Mouse (Mus musculus) C2C12 (cell line): Measurements from ENCODE around the gene Gpc6. TPM values are rescaled to one million over a fixed set of nuclear protein-coding genes. Genes with fewer than 3 reads are reported as not detected.

Experiments used
- H3K27me3 ChIP-seq: one replicate; pipeline ENCODE4 v1.6.1; 2011; ENCODE audit not compliant: control insufficient read depth, insufficient read depth, insufficient read length
- H3K36me3 ChIP-seq: one replicate; pipeline ENCODE4 v1.6.1; 2011; ENCODE audit not compliant: control insufficient read depth, insufficient read depth
- H3K4me3 ChIP-seq: one replicate; pipeline ENCODE4 v1.5.1; 2011; ENCODE audit warnings: mild to moderate bottlenecking, control low read depth; ENCODE audit not compliant: poor library complexity, insufficient read depth, severe bottlenecking
- H3K79me2 ChIP-seq: one replicate; pipeline ENCODE4 v1.6.1; 2011; ENCODE audit not compliant: control insufficient read depth, insufficient read depth
- H3K79me3 ChIP-seq: one replicate; pipeline ENCODE4 v1.6.1; 2011; ENCODE audit warnings: low read depth, control low read depth
- H3ac ChIP-seq: one replicate; pipeline ENCODE3; 2011; ENCODE audit warnings: low read depth; ENCODE audit not compliant: control insufficient read depth, insufficient read length
- CEBPB ChIP-seq: IDR thresholded peaks from one replicate; pipeline ENCODE4 v1.6.1; 2011; ENCODE audit warnings: low read depth, mild to moderate bottlenecking, control low read depth, moderate library complexity
- CTCF ChIP-seq: IDR thresholded peaks from one replicate; pipeline ENCODE4 v1.5.1; 2011; ENCODE audit not compliant: control insufficient read depth, insufficient read depth, insufficient read length
- FOSL1 ChIP-seq: IDR thresholded peaks from one replicate; pipeline ENCODE4 v1.8.0; 2011; ENCODE audit warnings: mild to moderate bottlenecking, low read length; ENCODE audit not compliant: poor library complexity, insufficient read depth, severe bottlenecking
- MAX ChIP-seq: IDR thresholded peaks from one replicate; pipeline ENCODE4 v1.6.1; 2011; ENCODE audit warnings: mild to moderate bottlenecking, control low read depth
- MYOD1 ChIP-seq: IDR thresholded peaks from one replicate; pipeline ENCODE4 v1.6.1; 2011; ENCODE audit warnings: low read depth; ENCODE audit not compliant: control insufficient read depth, insufficient read length
- MYOG ChIP-seq: IDR thresholded peaks from one replicate; pipeline ENCODE4 v1.6.1; 2011; ENCODE audit not compliant: control insufficient read depth, insufficient read length; ENCODE audit errors: extremely low read depth
- USF1 ChIP-seq: IDR thresholded peaks from one replicate; pipeline ENCODE4 v1.6.1; 2011; ENCODE audit warnings: low read depth, mild to moderate bottlenecking, control low read depth, moderate library complexity
- polyA plus RNA-seq: library from polyadenylated mRNA; unstranded; fragments of >200 nt; fragmentation: generic; extraction: Trizol; gene quantifications from one replicate; pipeline ENCODE4 v1.2.1, GENCODE M21; 2012; ENCODE audit warnings: missing spikeins

Gpc6 gene
- polyA plus RNA-seq, 1 experiment, result 9.6 TPM

GRCm38 (mm10) chr14:117093586-117093985 is 168.5 kb downstream of the Gpc6 start:
- H3K36me3 ChIP-seq, result no peaks in the 10 kb centered on the region
- H3K79me3 ChIP-seq, result no peaks in the 10 kb centered on the region
- no peak overlapping the region for H3ac ChIP-seq
- TF ChIP-seq MYOG (no peak), USF1 (no peak), MAX (no peak), CEBPB (no peak), MYOD1 (no peak)
- no peaks in the 10 kb centered on the region for H3K27me3 ChIP-seq
- no peaks in the 10 kb centered on the region for H3K79me2 ChIP-seq
- no peak overlapping the region for H3K4me3 ChIP-seq

GRCm38 (mm10) chr14:117106900-117107299 is 181.8 kb downstream of the Gpc6 start:
- H3ac ChIP-seq, result no peak overlapping the region
- peaks cover 2% of the 10 kb centered on the region for H3K79me3 ChIP-seq
- no peaks in the 10 kb centered on the region for H3K36me3 ChIP-seq
- TF ChIP-seq CEBPB, result no peak
- TF ChIP-seq MYOD1, result no peak
- no peak for TF ChIP-seq MAX
- TF ChIP-seq MYOG, result no peak
- no peak for TF ChIP-seq USF1
- TF ChIP-seq FOSL1, result no peak
- TF ChIP-seq CTCF, result no peak
- no peaks in the 10 kb centered on the region for H3K27me3 ChIP-seq
- no peak overlapping the region for H3K4me3 ChIP-seq
- H3K79me2 ChIP-seq, result no peaks in the 10 kb centered on the region

DNA sequence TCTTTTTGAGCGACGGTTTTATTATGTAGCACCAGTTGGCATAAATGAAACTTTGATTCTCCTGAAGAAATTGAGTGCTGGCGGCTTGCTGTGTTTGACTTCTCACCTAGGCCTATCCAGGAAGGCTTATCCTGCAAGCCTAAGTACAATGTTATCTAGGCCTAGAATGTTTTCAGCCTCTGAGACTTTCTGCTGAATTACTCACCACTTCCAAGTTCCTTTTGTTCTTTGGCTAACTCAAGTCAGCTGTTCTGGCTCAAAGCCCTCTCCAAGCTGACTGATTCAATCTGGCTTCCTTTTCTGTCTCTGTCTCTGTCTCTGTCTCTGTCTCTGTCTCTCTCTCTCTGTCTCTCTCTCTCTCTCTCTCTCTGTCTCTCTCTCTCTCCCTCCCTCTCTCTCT is 188.0 kb downstream of the Gpc6 start:
- Histone ChIP-seq H3K79me3 (no peaks in the 10 kb centered on the region), H3K27me3 (no peaks in the 10 kb centered on the region), H3K79me2 (no peaks in the 10 kb centered on the region), H3K4me3 (no peak overlapping the region), H3K36me3 (no peaks in the 10 kb centered on the region), H3ac (no peak overlapping the region)
- TF ChIP-seq MAX (no peak), FOSL1 (no peak), CEBPB (no peak), CTCF (no peak), MYOD1 (no peak), USF1 (no peak), MYOG (no peak)

GRCm38 (mm10) chr14:117122036-117122435 is 196.9 kb downstream of the Gpc6 start:
- H3ac ChIP-seq, result no peak overlapping the region
- no peaks in the 10 kb centered on the region for H3K79me3 ChIP-seq
- no peaks in the 10 kb centered on the region for H3K27me3 ChIP-seq
- H3K36me3 ChIP-seq, result no peaks in the 10 kb centered on the region
- H3K4me3 ChIP-seq, result no peak overlapping the region
- no peak for TF ChIP-seq FOSL1
- TF ChIP-seq MAX, result no peak
- TF ChIP-seq MYOD1, result no peak
- H3K79me2 ChIP-seq, result no peaks in the 10 kb centered on the region

- Histone ChIP-seq H3K4me3 (no peak overlapping the region), H3K79me3 (no peaks in the 10 kb centered on the region), H3ac (no peak overlapping the region), H3K36me3 (no peaks in the 10 kb centered on the region), H3K79me2 (no peaks in the 10 kb centered on the region), H3K27me3 (no peaks in the 10 kb centered on the region)
- no peak for TF ChIP-seq MAX
- no peak for TF ChIP-seq MYOD1
- TF ChIP-seq CEBPB, result no peak
- TF ChIP-seq MYOG, result no peak
- no peak for TF ChIP-seq FOSL1
- no peak for TF ChIP-seq CTCF
These were observed 205.2 kb downstream of the Gpc6 start for GRCm38 (mm10) chr14:117130334-117130733.

DNA sequence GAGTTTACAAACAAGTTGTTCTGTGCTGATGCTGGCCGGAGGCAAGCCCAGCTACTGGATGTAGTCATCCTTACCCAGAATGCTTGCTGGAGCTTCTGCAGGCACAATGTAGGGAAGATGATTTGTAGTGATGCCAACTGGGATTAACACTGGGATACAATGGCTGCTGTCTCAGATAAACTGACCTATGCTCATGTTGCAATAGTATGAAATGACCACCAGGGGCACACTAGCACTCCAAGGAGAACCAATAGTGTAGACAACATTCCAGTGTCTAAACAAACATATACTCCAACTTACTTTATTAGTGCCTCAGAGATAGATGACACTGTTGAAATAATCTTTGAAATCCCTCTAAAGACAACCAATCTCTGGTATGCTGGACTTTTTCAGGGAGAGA is 206.2 kb downstream of the Gpc6 start:
- no peak for TF ChIP-seq MYOD1
- no peak for TF ChIP-seq FOSL1
- no peak for TF ChIP-seq MAX
- TF ChIP-seq CTCF, result no peak
- no peak for TF ChIP-seq MYOG
- no peak for TF ChIP-seq CEBPB
- TF ChIP-seq USF1, result no peak
- no peak overlapping the region for H3K4me3 ChIP-seq

More for the DNA sequence above, 206.2 kb downstream of the Gpc6 start:
- no peaks in the 10 kb centered on the region for H3K36me3 ChIP-seq
- H3K79me2 ChIP-seq, result no peaks in the 10 kb centered on the region
- H3ac ChIP-seq, result no peak overlapping the region
- H3K27me3 ChIP-seq, result no peaks in the 10 kb centered on the region
- H3K79me3 ChIP-seq, result no peaks in the 10 kb centered on the region
